Mouse (Mus musculus): Measurements from ENCODE around the gene Tbc1d19. TPM values are rescaled to one million over a fixed set of nuclear protein-coding genes. Genes with fewer than 3 reads are reported as not detected.

Tbc1d19 gene
- polyA plus RNA-seq, 1 experiment from 2014 or later: 39.0 TPM

- Histone ChIP-seq H3K27me3 (replicated peaks; ENCODE audit: control insufficient read depth, insufficient read depth, low read length) (no peaks in the 10 kb centered on the region), H3K4me1 (ENCODE audit: control insufficient read depth, insufficient read depth, low read length) (no peaks in the 10 kb centered on the region), H3K9me3 (ENCODE audit: control insufficient read depth, low read length) (no peaks in the 10 kb centered on the region), H3K9ac (ENCODE audit: low read depth, low read length) (no peak overlapping the region), H3K4me3 (ENCODE audit: low read depth, low read length) (no peak overlapping the region), H3K4me2 (ENCODE audit: low read depth, low read length) (no peak overlapping the region), H3K36me3 (ENCODE audit: control insufficient read depth, insufficient read depth, low read length) (no peaks in the 10 kb centered on the region), H3K27ac (replicated peaks; ENCODE audit: low read depth, low read length) (no peak overlapping the region)
- DNase-seq (ENCODE audit: low spot score) (no peak), ATAC-seq (ENCODE audit: low read depth) (no peak)
- 84% methylated on average over 1 of the region's 1 CpGs for WGBS
Measured at GRCm38 (mm10) chr5:53934826-53935225, 125.4 kb downstream of the Tbc1d19 start.

- Histone ChIP-seq H3K9ac (ENCODE audit: low read depth, low read length) (no peak overlapping the region), H3K9me3 (ENCODE audit: control insufficient read depth, low read length) (no peaks in the 10 kb centered on the region), H3K27ac (replicated peaks; ENCODE audit: low read depth, low read length) (no peak overlapping the region), H3K4me2 (ENCODE audit: low read depth, low read length) (no peak overlapping the region), H3K27me3 (replicated peaks; ENCODE audit: control insufficient read depth, insufficient read depth, low read length) (no peaks in the 10 kb centered on the region), H3K4me3 (ENCODE audit: low read depth, low read length) (no peak overlapping the region), H3K4me1 (ENCODE audit: control insufficient read depth, insufficient read depth, low read length) (no peaks in the 10 kb centered on the region), H3K36me3 (ENCODE audit: control insufficient read depth, insufficient read depth, low read length) (no peaks in the 10 kb centered on the region)
- 93% methylated on average over 4 of the region's 4 CpGs for WGBS
- ATAC-seq (ENCODE audit: low read depth) (no peak), DNase-seq (ENCODE audit: low spot score) (no peak)
Measured at GRCm38 (mm10) chr5:53937187-53937586, 127.8 kb downstream of the Tbc1d19 start.

- no peaks in the 10 kb centered on the region for H3K9me3 ChIP-seq (ENCODE audit: control insufficient read depth, low read length)
- H3K36me3 ChIP-seq (ENCODE audit: control insufficient read depth, insufficient read depth, low read length): no peaks in the 10 kb centered on the region
- DNase-seq (ENCODE audit: low spot score) (peak; percentile 58), ATAC-seq (ENCODE audit: low read depth) (no peak)
- WGBS: 76% methylated on average over 7 of the region's 7 CpGs
- H3K27ac ChIP-seq (replicated peaks; ENCODE audit: low read depth, low read length): no peak overlapping the region
- no peaks in the 10 kb centered on the region for H3K4me1 ChIP-seq (ENCODE audit: control insufficient read depth, insufficient read depth, low read length)
- H3K4me3 ChIP-seq (ENCODE audit: low read depth, low read length): no peak overlapping the region
- no peak overlapping the region for H3K4me2 ChIP-seq (ENCODE audit: low read depth, low read length)
- H3K27me3 ChIP-seq (replicated peaks; ENCODE audit: control insufficient read depth, insufficient read depth, low read length): no peaks in the 10 kb centered on the region
- H3K9ac ChIP-seq (ENCODE audit: low read depth, low read length): no peak overlapping the region
Measured at GRCm38 (mm10) chr5:53939026-53939425, 129.6 kb downstream of the Tbc1d19 start.

- DNase-seq (ENCODE audit: low spot score): peak; percentile 48
- Histone ChIP-seq H3K36me3 (ENCODE audit: control insufficient read depth, insufficient read depth, low read length) (no peaks in the 10 kb centered on the region), H3K4me2 (ENCODE audit: low read depth, low read length) (no peak overlapping the region), H3K27ac (replicated peaks; ENCODE audit: low read depth, low read length) (no peak overlapping the region), H3K4me1 (ENCODE audit: control insufficient read depth, insufficient read depth, low read length) (no peaks in the 10 kb centered on the region), H3K9ac (ENCODE audit: low read depth, low read length) (no peak overlapping the region), H3K4me3 (ENCODE audit: low read depth, low read length) (no peak overlapping the region), H3K27me3 (replicated peaks; ENCODE audit: control insufficient read depth, insufficient read depth, low read length) (no peaks in the 10 kb centered on the region), H3K9me3 (ENCODE audit: control insufficient read depth, low read length) (no peaks in the 10 kb centered on the region)
- peak; percentile 68; the same call in 1 of the 2 replicates for ATAC-seq (ENCODE audit: low read depth)
- WGBS: 67% methylated on average over 11 of the region's 11 CpGs
Measured at GRCm38 (mm10) chr5:53941322-53942024, 132.1 kb downstream of the Tbc1d19 start.

- 69% methylated on average over 4 of the region's 4 CpGs for WGBS
- H3K4me3 ChIP-seq (ENCODE audit: low read depth, low read length): no peak overlapping the region
- H3K4me2 ChIP-seq (ENCODE audit: low read depth, low read length): no peak overlapping the region
- H3K27me3 ChIP-seq (replicated peaks; ENCODE audit: control insufficient read depth, insufficient read depth, low read length): no peaks in the 10 kb centered on the region
- no peaks in the 10 kb centered on the region for H3K4me1 ChIP-seq (ENCODE audit: control insufficient read depth, insufficient read depth, low read length)
- H3K36me3 ChIP-seq (ENCODE audit: control insufficient read depth, insufficient read depth, low read length): no peaks in the 10 kb centered on the region
- DNase-seq (ENCODE audit: low spot score) (no peak), ATAC-seq (ENCODE audit: low read depth) (no peak)
- no peak overlapping the region for H3K27ac ChIP-seq (replicated peaks; ENCODE audit: low read depth, low read length)
- H3K9ac ChIP-seq (ENCODE audit: low read depth, low read length): no peak overlapping the region
- no peaks in the 10 kb centered on the region for H3K9me3 ChIP-seq (ENCODE audit: control insufficient read depth, low read length)
Measured at GRCm38 (mm10) chr5:53942332-53942731, 132.9 kb downstream of the Tbc1d19 start.

GRCm38 (mm10) chr5:53943321-53943857 lies 134.0 kb downstream of the Tbc1d19 start:
- ATAC-seq (ENCODE audit: low read depth) (no peak), DNase-seq (ENCODE audit: low spot score) (no peak)
- Histone ChIP-seq H3K9ac (ENCODE audit: low read depth, low read length) (no peak overlapping the region), H3K4me1 (ENCODE audit: control insufficient read depth, insufficient read depth, low read length) (0 out of 2 replicates have a peak, but pooled peaks cover 5% of the 10 kb centered on the region), H3K4me2 (ENCODE audit: low read depth, low read length) (no peak overlapping the region), H3K4me3 (ENCODE audit: low read depth, low read length) (no peak overlapping the region), H3K9me3 (ENCODE audit: control insufficient read depth, low read length) (no peaks in the 10 kb centered on the region), H3K27ac (replicated peaks; ENCODE audit: low read depth, low read length) (no peak overlapping the region), H3K36me3 (ENCODE audit: control insufficient read depth, insufficient read depth, low read length) (no peaks in the 10 kb centered on the region), H3K27me3 (replicated peaks; ENCODE audit: control insufficient read depth, insufficient read depth, low read length) (no peaks in the 10 kb centered on the region)
- 83% methylated on average over 11 of the region's 11 CpGs for WGBS

GRCm38 (mm10) chr5:53946747-53947146 lies 137.3 kb downstream of the Tbc1d19 start:
- WGBS: 93% methylated on average over 8 of the region's 8 CpGs
- Histone ChIP-seq H3K27me3 (replicated peaks; ENCODE audit: control insufficient read depth, insufficient read depth, low read length) (no peaks in the 10 kb centered on the region), H3K9me3 (ENCODE audit: control insufficient read depth, low read length) (no peaks in the 10 kb centered on the region), H3K27ac (replicated peaks; ENCODE audit: low read depth, low read length) (no peak overlapping the region), H3K4me2 (ENCODE audit: low read depth, low read length) (no peak overlapping the region), H3K4me1 (ENCODE audit: control insufficient read depth, insufficient read depth, low read length) (peaks cover 11% of the 10 kb centered on the region; the same call in 1 of the 2 replicates), H3K9ac (ENCODE audit: low read depth, low read length) (no peak overlapping the region), H3K4me3 (ENCODE audit: low read depth, low read length) (no peak overlapping the region), H3K36me3 (ENCODE audit: control insufficient read depth, insufficient read depth, low read length) (no peaks in the 10 kb centered on the region)
- no peak for ATAC-seq (ENCODE audit: low read depth)
- DNase-seq (ENCODE audit: low spot score): no peak

GRCm38 (mm10) chr5:53947549-53948183 lies 138.3 kb downstream of the Tbc1d19 start:
- Histone ChIP-seq H3K27ac (replicated peaks; ENCODE audit: low read depth, low read length) (no peak overlapping the region), H3K4me2 (ENCODE audit: low read depth, low read length) (no peak overlapping the region), H3K27me3 (replicated peaks; ENCODE audit: control insufficient read depth, insufficient read depth, low read length) (no peaks in the 10 kb centered on the region), H3K4me3 (ENCODE audit: low read depth, low read length) (no peak overlapping the region), H3K4me1 (ENCODE audit: control insufficient read depth, insufficient read depth, low read length) (peaks cover 11% of the 10 kb centered on the region; the same call in 1 of the 2 replicates), H3K9ac (ENCODE audit: low read depth, low read length) (no peak overlapping the region), H3K9me3 (ENCODE audit: control insufficient read depth, low read length) (no peaks in the 10 kb centered on the region), H3K36me3 (ENCODE audit: control insufficient read depth, insufficient read depth, low read length) (no peaks in the 10 kb centered on the region)
- WGBS: 43% methylated on average over 9 of the region's 9 CpGs
- ATAC-seq (ENCODE audit: low read depth) (no peak), DNase-seq (ENCODE audit: low spot score) (peak; percentile 49)

Measured in embryonic facial prominence, embryonic 14.5 days (tissue).